Mouse (Mus musculus) MEL (cell line): ENCODE data around the gene Rhobtb3.

Experiments used
- CTCF ChIP-seq, 3 experiments: IDR thresholded peaks in 2 of 3; conservative IDR thresholded peaks in 1 of 3; 2 replicates each; pipeline ENCODE4 v1.5.1; 2011 to 2012; ENCODE audit warnings: low read length in 3 of 3, low read depth in 2 of 3, mild to moderate bottlenecking in 2 of 3, improper control_type of control experiment in 1 of 3, inconsistent platforms in 1 of 3, mixed read lengths in 1 of 3, moderate library complexity in 1 of 3; ENCODE audit not compliant: control insufficient read depth in 1 of 3, insufficient read depth in 1 of 3, poor library complexity in 1 of 3, severe bottlenecking in 1 of 3
- POLR2A ChIP-seq, 2 experiments: IDR thresholded peaks; 2 replicates each; pipeline ENCODE4 v1.6.1; 2011 to 2012; ENCODE audit warnings: low read length in 2 of 2, mild to moderate bottlenecking in 2 of 2, control low read depth in 1 of 2, improper control_type of control experiment in 1 of 2, low read depth in 1 of 2, moderate library complexity in 1 of 2; ENCODE audit not compliant: control insufficient read depth in 1 of 2, insufficient read depth in 1 of 2, poor library complexity in 1 of 2
- TBP ChIP-seq: IDR thresholded peaks from 2 replicates; pipeline ENCODE4 v1.8.0; 2011; ENCODE audit warnings: low read depth, low read length, improper control_type of control experiment
- USF1 ChIP-seq: IDR thresholded peaks from 2 replicates; pipeline ENCODE4 v1.6.1; 2014; ENCODE audit warnings: low read depth, mild to moderate bottlenecking, inconsistent platforms, low read length, improper control_type of control experiment, moderate library complexity
- ZC3H11A ChIP-seq: IDR thresholded peaks from 2 replicates; pipeline ENCODE4 v1.6.1; 2012; ENCODE audit warnings: low read depth, mild to moderate bottlenecking, inconsistent platforms, low read length, improper control_type of control experiment

GRCm38 (mm10) chr13:75930660-75931059 is 13.1 kb downstream of the Rhobtb3 start:
- TF ChIP-seq TBP (no peak), USF1 (no peak), POLR2A (IDR thresholded peaks at IDR 0.05; ENCODE audit: control insufficient read depth in 1 of 2, insufficient read depth in 1 of 2, low read depth in 1 of 2, low read length in 2 of 2, poor library complexity in 1 of 2) (no peak), CTCF (IDR thresholded peaks at IDR 0.05 in 2 of 3, conservative IDR thresholded peaks at IDR 0.05 in 1 of 3; ENCODE audit: control insufficient read depth in 1 of 3, insufficient read depth in 1 of 3, low read depth in 2 of 3, low read length in 3 of 3, poor library complexity in 1 of 3, severe bottlenecking in 1 of 3) (no peak), ZC3H11A (no peak)
